Mouse (Mus musculus) left cerebral cortex, adult 2 months (tissue): ENCODE data around the gene Gsg1. TPM values are rescaled to one million over a fixed set of nuclear protein-coding genes. Genes with fewer than 3 reads are reported as not detected.

ENCODE experiments used
- DNase-seq, 2 experiments: peaks; one replicate each; pipeline ENCODE4 v3.0.0; 2021 to 2022; ENCODE audit warnings: low spot score in 2 of 2, mixed read lengths in 1 of 2; ENCODE audit errors: extremely low spot score in 1 of 2
- H3K27ac ChIP-seq: fragments of 200-600 bp; 2 replicates; pipeline ENCODE4 v1.8.1; 2022
- H3K4me3 ChIP-seq: fragments of 200-600 bp; 2 replicates; pipeline ENCODE4 v1.8.1; 2022
- CTCF ChIP-seq: fragments of 200-600 bp; IDR thresholded peaks from 2 replicates; pipeline ENCODE4 v1.8.1; 2022; ENCODE audit warnings: antibody characterized with exemption, mild to moderate bottlenecking, moderate library complexity
- intact Hi-C: fragments of 180-260 bp; cut with DNase I; formaldehyde crosslinking; loops from one replicate; pipeline ENCODE4 v1.15.1; 2025
- long read RNA-seq, 2 experiments: library from polyadenylated mRNA; stranded (forward); transcript quantifications; one replicate each; pipeline ENCODE4 v2.0.0; 2021; ENCODE audit warnings: borderline mapping rate in 2 of 2
- total RNA-seq, 2 experiments: library from RNA; stranded (reverse); gene quantifications; 2 replicates each; pipeline ENCODE4 v1.2.3; 2021

Gsg1 gene
- not detected for total RNA-seq
- long read RNA-seq, experiment 1: 0 reads
- long read RNA-seq, experiment 2, partial matches to known transcripts: 0 of 1 reads
- long read RNA-seq, experiment 2, other reads (novel, unspliced or antisense): 1 of 1 reads

DNA sequence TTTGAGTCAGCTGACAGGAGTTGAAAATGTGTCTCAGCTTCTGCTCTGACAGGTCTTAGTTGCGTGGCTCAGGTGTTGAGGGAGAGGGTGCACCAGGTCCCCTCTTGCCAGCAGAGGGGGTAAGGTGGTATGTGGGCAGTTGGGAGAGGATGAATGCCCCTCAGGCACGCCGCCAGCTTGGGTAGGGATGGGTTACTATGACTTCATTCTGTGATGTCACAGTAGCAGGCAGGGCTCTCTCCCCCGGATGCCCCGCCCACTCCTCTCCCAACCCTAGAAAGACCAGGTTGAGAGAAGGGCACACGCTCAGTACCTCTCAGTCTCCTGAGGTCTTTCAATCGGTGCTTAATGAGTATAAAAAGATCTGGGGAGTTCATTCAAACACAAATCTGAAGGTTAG, at the start of gene Gsg1:
Gene Gsg1 (minus strand): TSS at position 199 of the 400 bp plus-strand sequence.
- TF ChIP-seq CTCF: no peak; the same call in 1 of the 2 replicates
- DNase-seq: no peak
- Histone ChIP-seq H3K4me3 (no peak within 1 kb of the TSS), H3K27ac (no peak within 1 kb of the TSS)
- intact Hi-C loops: no loop called here

DNA sequence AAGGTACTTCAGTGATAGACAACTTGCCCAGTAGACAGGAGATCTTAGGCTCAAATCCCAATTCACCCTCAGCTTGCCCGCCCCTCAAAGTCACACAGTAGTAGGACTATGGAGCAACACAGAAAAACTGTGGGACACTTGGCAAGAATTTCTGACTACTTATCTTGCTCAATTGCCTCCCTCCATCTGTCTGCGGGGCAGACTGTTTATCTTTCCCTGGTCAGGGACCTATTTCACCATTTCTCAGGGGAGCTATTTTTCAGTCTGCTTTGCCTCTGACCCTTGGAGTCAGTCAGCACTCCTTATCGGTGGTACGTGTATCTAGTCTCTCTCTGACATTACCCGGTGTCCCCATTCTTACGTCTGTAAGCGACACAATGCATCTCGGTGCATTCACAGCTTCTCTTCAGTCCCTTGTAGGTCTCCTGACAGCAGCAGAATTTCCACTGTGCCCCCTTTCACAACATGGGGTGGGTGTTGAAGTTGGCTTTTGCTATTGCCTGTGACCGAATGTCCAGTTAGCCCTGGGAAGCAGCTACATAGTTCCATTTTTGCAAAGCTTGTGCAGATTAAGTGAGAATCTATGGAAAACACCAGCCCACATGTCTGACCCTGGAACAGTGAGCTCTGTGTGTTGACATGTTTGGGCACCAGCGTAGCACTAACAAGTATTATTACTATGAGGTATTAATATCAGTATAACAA, 48.4 kb upstream of the Gsg1 start:
- TF ChIP-seq CTCF: no peak
- H3K4me3 ChIP-seq: no peak overlapping the region
- H3K27ac ChIP-seq: no peak overlapping the region
- DNase-seq: no peak
- intact Hi-C loops: no loop called here

DNA sequence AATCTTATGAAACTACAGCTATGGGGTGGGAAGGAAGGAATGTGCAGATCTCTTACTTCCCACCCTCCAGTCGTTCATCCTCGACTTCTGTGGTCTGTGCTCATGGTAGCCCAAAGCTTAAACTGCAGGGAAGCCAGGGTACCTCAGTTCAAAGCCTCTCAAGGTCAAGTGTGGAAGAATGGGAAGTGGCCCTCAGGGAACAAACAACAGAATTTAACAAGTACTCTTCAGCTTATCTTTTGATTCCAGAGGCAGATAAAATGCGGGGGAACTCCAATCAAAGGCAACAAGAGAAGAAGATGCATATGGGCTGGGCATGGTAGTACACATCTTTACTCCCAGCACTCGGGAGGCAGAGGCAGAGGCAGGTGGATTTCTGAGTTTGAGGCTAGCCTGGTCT, 46.3 kb upstream of the Gsg1 start:
- TF ChIP-seq CTCF: no peak
- no peak overlapping the region for H3K4me3 ChIP-seq
- no peak overlapping the region for H3K27ac ChIP-seq
- intact Hi-C loops: no loop called here
- no peak for DNase-seq

DNA sequence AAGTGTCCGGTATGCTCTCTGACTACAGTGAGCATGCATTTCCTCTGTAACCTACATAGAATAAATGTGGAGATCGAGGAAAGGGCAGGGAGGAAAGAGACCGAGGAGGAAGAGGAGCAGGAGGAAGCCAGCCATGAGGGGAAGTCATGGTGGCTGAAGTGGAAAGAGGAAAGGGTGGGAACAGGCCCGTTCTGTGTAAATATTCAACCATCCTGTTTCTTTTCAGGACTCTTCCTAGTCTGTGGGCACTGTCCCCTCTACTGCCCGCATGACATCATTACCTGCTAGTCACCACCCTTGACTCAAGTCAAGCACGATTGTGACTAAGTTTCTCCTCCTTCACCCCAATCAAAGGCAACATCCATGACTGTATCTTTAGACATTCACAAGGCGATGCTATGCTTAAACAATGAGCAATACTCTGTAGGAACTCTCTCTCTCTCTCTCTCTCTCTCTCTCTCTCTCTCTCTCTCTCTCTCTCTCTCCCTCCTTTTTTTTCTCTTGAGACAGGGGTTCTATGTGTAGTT, 44.9 kb upstream of the Gsg1 start:
- DNase-seq: no peak
- intact Hi-C loops: no loop called here
- H3K27ac ChIP-seq: no peak overlapping the region
- no peak overlapping the region for H3K4me3 ChIP-seq
- no peak for TF ChIP-seq CTCF

DNA sequence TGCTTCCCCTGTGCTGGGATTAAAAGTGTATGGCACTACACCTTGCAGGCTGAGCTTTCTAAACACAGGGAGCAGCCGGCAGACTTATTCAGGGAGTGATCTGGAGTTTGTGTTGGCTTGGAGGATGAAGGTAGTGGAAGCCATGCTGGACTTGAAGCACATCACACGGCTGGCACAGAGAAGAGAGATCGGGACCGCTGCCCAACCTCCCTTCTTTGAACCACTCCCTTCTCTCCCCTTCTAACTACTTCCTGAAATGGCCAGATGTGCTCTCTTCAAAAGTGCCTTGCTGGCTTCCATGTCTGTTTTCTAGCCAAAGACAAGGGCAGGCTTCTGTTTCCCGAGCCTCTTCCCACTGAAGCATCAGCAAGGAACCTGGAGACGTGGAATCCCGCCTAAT, 43.4 kb upstream of the Gsg1 start:
- H3K4me3 ChIP-seq: no peak overlapping the region
- no peak for TF ChIP-seq CTCF
- DNase-seq: no peak
- no peak overlapping the region for H3K27ac ChIP-seq
- intact Hi-C loops: no loop called here

DNA sequence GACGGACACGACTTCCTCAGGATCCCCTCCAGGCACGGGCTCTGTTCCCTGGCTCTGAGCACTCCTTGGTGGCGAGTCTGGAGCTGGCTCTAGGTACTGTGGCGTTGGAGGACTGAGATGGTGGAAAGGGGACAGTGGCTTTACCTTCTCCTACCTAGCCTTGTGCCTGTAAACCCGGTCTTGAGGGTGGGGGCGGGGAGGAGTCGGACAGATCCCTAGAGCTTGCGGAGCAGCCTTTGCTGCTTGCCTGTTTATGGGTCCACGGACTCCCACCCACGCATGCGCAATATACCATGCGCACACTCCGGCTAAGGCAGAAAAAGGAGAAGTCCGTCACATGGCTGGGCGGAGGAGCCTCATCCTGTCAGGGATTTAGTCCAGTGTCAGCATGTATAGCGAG, 42.1 kb upstream of the Gsg1 start:
- Histone ChIP-seq H3K27ac (no peak overlapping the region), H3K4me3 (no peak overlapping the region)
- intact Hi-C loops: no loop called here
- TF ChIP-seq CTCF: no peak
- no peak for DNase-seq

DNA sequence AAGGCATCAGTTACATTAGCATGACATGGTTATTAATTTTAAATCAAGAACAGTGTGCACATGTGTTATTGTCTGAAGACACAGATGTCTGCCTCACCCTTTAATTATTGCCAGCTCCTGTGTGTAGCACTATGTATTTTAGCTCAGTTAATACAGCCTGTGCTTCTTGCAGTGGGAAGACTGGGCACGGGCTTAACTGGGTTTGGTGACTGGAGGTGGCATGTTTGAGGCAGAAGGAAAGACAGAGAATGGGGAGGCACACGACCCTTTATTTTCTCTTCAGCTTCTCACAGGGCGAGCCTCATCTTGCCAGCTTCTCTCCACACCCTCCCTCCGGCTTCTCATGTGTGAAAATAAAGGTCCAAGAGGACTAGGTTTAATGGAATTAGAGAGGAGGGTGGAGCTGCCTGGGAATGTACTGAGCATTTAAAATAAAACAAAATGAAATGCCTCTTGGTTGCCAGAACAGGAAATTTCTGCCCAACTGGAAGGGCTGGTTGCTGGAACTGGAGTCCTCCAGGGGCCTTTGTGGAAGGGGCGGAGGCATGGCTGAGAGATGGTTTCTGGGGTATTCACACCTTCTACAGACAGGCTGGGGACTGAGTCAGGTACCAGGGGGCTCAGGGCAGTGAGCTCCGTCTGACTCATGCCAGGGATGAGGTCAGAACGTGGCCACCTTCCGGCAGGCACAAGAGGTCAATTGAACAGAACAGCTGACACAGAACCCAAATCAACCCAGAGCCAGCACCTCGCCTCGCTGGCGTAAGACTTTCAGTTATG, 41.1 kb upstream of the Gsg1 start:
- peak overlapping the region; percentile 30 for H3K27ac ChIP-seq
- TF ChIP-seq CTCF: no peak
- DNase-seq: no peak
- H3K4me3 ChIP-seq: no peak overlapping the region
- intact Hi-C loops: no loop called here

DNA sequence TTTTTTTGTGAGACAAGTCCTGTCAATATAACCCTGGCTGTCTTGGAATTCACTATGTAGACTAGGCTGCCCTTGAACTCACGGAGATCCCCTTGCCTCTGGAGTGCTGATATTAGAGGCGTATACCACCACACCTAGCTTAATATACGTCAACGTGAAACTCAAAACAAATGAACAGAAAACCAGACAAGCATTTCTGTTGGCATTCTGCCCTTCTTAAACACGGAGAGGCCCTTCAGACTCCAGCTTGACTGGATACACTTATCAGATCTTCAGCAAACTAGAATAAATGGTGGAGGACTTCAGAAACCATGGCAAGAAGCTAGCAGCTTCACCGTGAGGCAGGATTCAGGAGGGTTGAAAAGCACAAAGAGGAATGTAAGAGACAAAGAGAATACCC, 40.0 kb upstream of the Gsg1 start:
- H3K27ac ChIP-seq: no peak overlapping the region
- intact Hi-C loops: no loop called here
- H3K4me3 ChIP-seq: no peak overlapping the region
- no peak for TF ChIP-seq CTCF
- no peak for DNase-seq

DNA sequence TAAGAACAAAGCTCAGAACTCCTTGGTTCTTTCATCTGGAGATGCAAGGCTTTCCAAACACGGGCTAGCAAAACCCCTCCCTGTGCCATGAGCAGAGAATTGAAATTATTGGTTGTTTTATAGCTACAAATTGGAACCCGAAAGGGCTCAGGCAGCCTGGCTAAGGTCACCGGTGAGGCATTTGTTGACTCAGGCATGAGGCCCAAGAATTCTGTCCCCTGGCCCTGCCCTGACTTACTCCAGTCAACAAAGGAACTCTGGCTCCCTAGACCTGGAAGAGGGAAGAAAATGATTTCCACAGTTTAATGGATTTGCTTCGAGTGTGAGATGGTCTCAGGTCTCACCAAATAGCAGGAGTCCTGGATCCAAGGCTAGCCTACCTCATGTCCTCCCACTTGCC, 38.2 kb upstream of the Gsg1 start:
- TF ChIP-seq CTCF: no peak
- no peak for DNase-seq
- intact Hi-C loops: no loop called here
- H3K27ac ChIP-seq: no peak overlapping the region
- no peak overlapping the region for H3K4me3 ChIP-seq

DNA sequence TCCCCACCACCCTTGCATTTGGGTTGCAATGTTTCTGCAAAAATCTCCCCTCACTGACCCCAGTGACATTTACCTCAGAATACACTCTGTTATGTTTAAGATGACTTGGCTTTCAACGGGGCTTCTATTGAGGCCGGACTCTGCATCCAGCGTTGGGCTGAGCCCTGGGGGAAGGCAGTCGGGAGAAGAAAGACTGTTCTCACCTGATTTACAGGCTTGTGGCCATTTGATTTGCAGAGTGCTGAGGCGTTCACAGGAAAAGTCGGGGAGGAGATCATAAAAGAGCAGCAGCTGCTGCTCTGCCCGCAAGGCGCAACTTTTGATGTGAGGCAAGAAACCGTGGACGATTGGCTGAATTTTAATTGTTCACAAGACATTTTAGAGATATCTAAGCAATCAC, 25.7 kb upstream of the Gsg1 start:
- intact Hi-C loops: no loop called here
- TF ChIP-seq CTCF: no peak
- no peak for DNase-seq
- Histone ChIP-seq H3K4me3 (no peak overlapping the region), H3K27ac (no peak overlapping the region)

DNA sequence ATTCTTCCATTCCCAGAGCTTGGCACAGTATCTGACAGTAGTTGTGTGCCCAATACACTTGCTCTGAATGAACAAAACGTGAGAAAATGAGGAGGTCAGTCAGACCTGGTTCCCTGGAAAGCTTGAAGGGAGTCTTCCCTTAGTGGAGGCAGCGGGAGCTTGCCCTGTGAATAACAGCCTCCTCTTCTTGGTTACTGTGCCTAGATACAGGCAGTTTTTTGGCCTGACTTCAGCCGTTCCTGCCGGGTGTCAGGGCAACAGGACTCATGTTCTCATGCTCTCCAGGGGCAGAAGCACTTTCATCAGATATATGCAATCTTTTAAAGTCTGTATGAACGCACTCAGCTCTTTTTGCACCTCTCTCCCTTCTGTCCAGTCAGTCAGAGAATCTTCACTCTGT, 25.1 kb upstream of the Gsg1 start:
- no peak for DNase-seq
- Histone ChIP-seq H3K27ac (no peak overlapping the region), H3K4me3 (no peak overlapping the region)
- no peak for TF ChIP-seq CTCF
- intact Hi-C loops: no loop called here

DNA sequence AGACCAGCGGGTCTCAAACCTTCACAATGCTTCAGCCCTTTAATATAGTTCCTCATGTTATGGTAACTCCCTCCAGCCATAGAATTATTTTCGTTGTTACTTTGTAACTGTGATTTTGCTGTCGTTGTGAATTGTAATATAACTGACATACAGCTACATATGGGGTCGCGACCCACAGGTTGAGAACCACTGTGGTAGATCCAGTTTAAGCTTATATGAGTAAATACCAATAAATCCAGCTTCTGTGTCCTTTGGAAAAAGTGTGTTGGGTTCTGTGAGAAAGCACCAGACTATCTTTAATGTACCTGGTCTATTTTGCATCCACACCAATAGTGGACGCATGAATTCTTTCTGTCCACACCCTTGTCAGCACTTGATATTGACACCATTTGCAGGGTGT, 24.2 kb upstream of the Gsg1 start:
- no peak overlapping the region for H3K27ac ChIP-seq
- intact Hi-C loops: no loop called here
- DNase-seq: no peak

More for the DNA sequence above, 24.2 kb upstream of the Gsg1 start:
- no peak for TF ChIP-seq CTCF
- no peak overlapping the region for H3K4me3 ChIP-seq
